Mouse (Mus musculus) liver, postnatal 0 days (tissue): ENCODE measurements around the gene Tln2.

Experiments used
- CTCF ChIP-seq: sonication (generic); IDR thresholded peaks from 2 replicates; pipeline ENCODE4 v1.5.1; 2016; ENCODE audit warnings: antibody characterized with exemption, low read depth
- EP300 ChIP-seq: IDR thresholded peaks from 2 replicates; pipeline ENCODE4 v1.6.1; 2016; ENCODE audit warnings: antibody characterized with exemption, low read depth, mild to moderate bottlenecking

DNA sequence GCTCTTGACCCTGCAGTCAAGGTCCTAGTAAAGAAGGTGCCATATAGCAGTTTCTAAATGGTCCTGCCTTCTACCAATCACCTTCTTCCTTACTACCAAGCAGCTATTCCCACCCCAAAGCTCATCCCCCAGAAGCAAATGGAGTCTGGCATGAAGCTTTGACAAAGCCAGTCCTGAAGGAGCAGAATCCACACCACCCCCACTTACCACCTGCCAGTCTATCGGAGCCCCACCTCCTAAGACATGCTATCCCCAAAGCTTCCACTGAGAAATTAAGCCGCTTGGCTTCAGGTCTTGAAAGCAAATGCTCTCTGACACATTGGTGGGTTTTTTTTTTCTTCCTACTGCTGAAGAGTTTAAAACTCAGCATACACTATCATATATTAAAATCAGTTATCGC, 27.6 kb upstream of the Tln2 start:
- no peak for TF ChIP-seq EP300
- TF ChIP-seq CTCF: no peak
